Mouse (Mus musculus): ENCODE data around the gene Kcnj11. TPM values are rescaled to one million over a fixed set of nuclear protein-coding genes. Genes with fewer than 3 reads are reported as not detected.

Kcnj11 gene
- total RNA-seq (2023) = not detected

DNA sequence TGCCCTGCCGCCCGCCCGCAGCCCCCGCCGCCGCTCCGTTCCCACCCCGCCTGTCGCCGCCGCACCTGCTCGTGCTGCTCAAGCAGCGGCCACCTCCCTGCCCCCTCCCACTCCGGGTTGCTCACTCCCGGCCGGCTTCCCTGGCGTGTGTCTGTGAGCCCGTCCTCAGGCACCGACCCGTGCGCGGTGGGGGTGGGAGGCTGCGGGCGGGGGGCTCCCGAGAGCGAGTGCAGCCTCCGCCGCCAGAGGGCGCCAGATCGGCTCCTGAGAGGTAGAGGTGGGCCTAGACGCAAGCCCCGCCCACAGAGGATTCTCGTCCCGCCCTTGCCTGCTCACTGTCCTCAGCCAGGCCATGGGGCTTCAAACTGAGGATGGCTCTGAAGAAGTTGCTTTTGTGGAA lies at the start of gene Kcnj11:
Kcnj11 (minus strand) TSS at position 202 of the 400 bp plus-strand sequence.

Other genes with a start within 250 kb of the Kcnj11 start
- gene Kdelr1, start 228.0 kb downstream of the Kcnj11 start, total RNA-seq (2023) = 10 to 100 TPM; 53.1 to 60.4 TPM
- under 1 TPM; 0.64 to 0.98 TPM for gene Grin2d, start 222.4 kb downstream of the Kcnj11 start, total RNA-seq (2023)
- not detected for gene Syngr4, start 204.1 kb downstream of the Kcnj11 start, total RNA-seq (2023)
- gene Tmem143, start 203.8 kb downstream of the Kcnj11 start, total RNA-seq (2023) = 1 to 10 TPM; 7.0 to 9.8 TPM
- gene Emp3, start 179.4 kb downstream of the Kcnj11 start, total RNA-seq (2023) = 100 to 1,000 TPM; 281 to 295 TPM
- gene Ccdc114, start 176.7 kb downstream of the Kcnj11 start, total RNA-seq (2023) = 1 to 10 TPM; 1.7 to 2.7 TPM
- gene Abcc6, start 70.5 kb downstream of the Kcnj11 start, total RNA-seq (2023) = not detected
- gene Nomo1, start 67.1 kb downstream of the Kcnj11 start, total RNA-seq (2023) = 10 to 100 TPM; 45.8 to 47.0 TPM
- 1 to 10 TPM in 1 of 2 experiments, under 1 TPM in 1; 0.95 to 1.2 TPM for gene Abcc8, start 79.3 kb upstream of the Kcnj11 start, total RNA-seq (2023)
- gene Ush1c, start 137.7 kb upstream of the Kcnj11 start, total RNA-seq (2023) = not detected
- gene Otog, start 140.2 kb upstream of the Kcnj11 start, total RNA-seq (2023) = under 1 TPM in 1 of 2 experiments, not detected in 1; 0.06 TPM

Data from T-cell, adult 66 days (primary cell).